ENCODE assay signal across 8 mouse cellular contexts in genomic region chr4:139470198-139470597, GRCm38 (mm10).
DNase-seq lines count a peak whose midpoint lies in the region; ATAC-seq and TF ChIP-seq lines count a peak whose summit lies in the region.

No protein-coding gene starts in this region.

- 58% methylated on average over 7 of the region's 7 CpGs for WGBS in embryonic facial prominence, embryonic 11.5 days
- WGBS in heart, embryonic 10.5 days: 54% methylated on average over 7 of the region's 7 CpGs
- WGBS in kidney, embryonic 14.5 days: 39% methylated on average over 7 of the region's 7 CpGs
- 40% methylated on average over 7 of the region's 7 CpGs for WGBS in limb, embryonic 14.5 days
- WGBS in midbrain, postnatal 0 days: 43% methylated on average over 7 of the region's 7 CpGs

- no peak overlapping the region for H3K4me3 ChIP-seq in embryonic facial prominence, embryonic 11.5 days (ENCODE audit: low read depth, low read length)
- no peak overlapping the region for H3K4me3 ChIP-seq in heart, embryonic 10.5 days
- no peak overlapping the region for H3K4me3 ChIP-seq in kidney, embryonic 14.5 days (ENCODE audit: low read length)
- no peak overlapping the region for H3K4me3 ChIP-seq in limb, embryonic 14.5 days (replicated peaks; ENCODE audit: low read length)
- no peak overlapping the region for H3K4me3 ChIP-seq in midbrain, postnatal 0 days (ENCODE audit: low read depth, low read length)

- peaks cover 43% of the 10 kb centered on the region for H3K36me3 ChIP-seq in embryonic facial prominence, embryonic 11.5 days (replicated peaks; ENCODE audit: control insufficient read depth, insufficient read depth, low read depth, low read length)
- H3K36me3 ChIP-seq in heart, embryonic 10.5 days: peaks cover 99% of the 10 kb centered on the region
- H3K36me3 ChIP-seq in kidney, embryonic 14.5 days (ENCODE audit: control insufficient read depth, insufficient read depth, low read length): peaks cover 99% of the 10 kb centered on the region
- H3K36me3 ChIP-seq in limb, embryonic 14.5 days (ENCODE audit: control insufficient read depth, insufficient read depth, low read length): peaks cover 93% of the 10 kb centered on the region
- peaks cover 97% of the 10 kb centered on the region for H3K36me3 ChIP-seq in midbrain, postnatal 0 days (ENCODE audit: insufficient read depth, low read length)

- H3K4me2 ChIP-seq in embryonic facial prominence, embryonic 11.5 days (ENCODE audit: low read depth, low read length): no peak overlapping the region
- no peak overlapping the region for H3K4me2 ChIP-seq in kidney, embryonic 14.5 days (replicated peaks; ENCODE audit: low read depth, low read length)
- H3K4me2 ChIP-seq in limb, embryonic 14.5 days (replicated peaks; ENCODE audit: low read depth, low read length, severe bottlenecking): no peak overlapping the region
- H3K4me2 ChIP-seq in midbrain, postnatal 0 days (ENCODE audit: low read depth, low read length, poor library complexity, severe bottlenecking): no peak overlapping the region

- 0 out of 2 replicates have a peak, but pooled peaks have one; percentile 41 for ATAC-seq in embryonic facial prominence, embryonic 11.5 days (replicated peaks; ENCODE audit: insufficient number of reproducible peaks, low FRiP score, low TSS enrichment, low read depth)
- ATAC-seq in kidney, embryonic 14.5 days (ENCODE audit: low FRiP score, low TSS enrichment): peak; percentile 67
- peak; percentile 63; the same call in 1 of the 2 replicates for ATAC-seq in limb, embryonic 14.5 days (ENCODE audit: low FRiP score, low read depth)
- ATAC-seq in midbrain, postnatal 0 days (ENCODE audit: low FRiP score): no peak

- H3K4me1 ChIP-seq in embryonic facial prominence, embryonic 11.5 days (ENCODE audit: control insufficient read depth, insufficient read depth, low read length): no peaks in the 10 kb centered on the region
- no peaks in the 10 kb centered on the region for H3K4me1 ChIP-seq in heart, embryonic 10.5 days
- H3K4me1 ChIP-seq in kidney, embryonic 14.5 days (ENCODE audit: control insufficient read depth, insufficient read depth, low read length): no peaks in the 10 kb centered on the region
- H3K4me1 ChIP-seq in limb, embryonic 14.5 days (ENCODE audit: control insufficient read depth, insufficient read depth, low read length): no peaks in the 10 kb centered on the region
- no peaks in the 10 kb centered on the region for H3K4me1 ChIP-seq in midbrain, postnatal 0 days (ENCODE audit: insufficient read depth, low read length)

- H3K27ac ChIP-seq in embryonic facial prominence, embryonic 11.5 days (replicated peaks; ENCODE audit: low read depth, low read length): no peak overlapping the region
- no peak overlapping the region for H3K27ac ChIP-seq in heart, embryonic 10.5 days
- no peak overlapping the region for H3K27ac ChIP-seq in kidney, embryonic 14.5 days (ENCODE audit: low read depth, low read length)
- H3K27ac ChIP-seq in limb, embryonic 14.5 days (replicated peaks; ENCODE audit: low read depth, low read length): no peak overlapping the region
- no peak overlapping the region for H3K27ac ChIP-seq in midbrain, postnatal 0 days (ENCODE audit: low read depth, low read length)

- peak; percentile 64 for DNase-seq in A20 (ENCODE audit: low read depth, low spot score)
- DNase-seq in adrenal gland, postnatal 36 days: peak; percentile 80 to 83
- DNase-seq in embryonic facial prominence, embryonic 11.5 days (ENCODE audit: low spot score): peak; percentile 84
- DNase-seq in heart, embryonic 10.5 days (ENCODE audit: low spot score): peak; percentile 86
- DNase-seq in limb, embryonic 14.5 days (ENCODE audit: low spot score): peak; percentile 81
- peak; percentile 81 for DNase-seq in midbrain, postnatal 0 days (ENCODE audit: low spot score)
- peak; percentile 30 to 62 for DNase-seq in spleen, postnatal 14 days (ENCODE audit: low spot score in 2 of 2)

- peak; percentile 86 for TF ChIP-seq CTCF in midbrain, postnatal 0 days (IDR thresholded peaks at IDR 0.05)

- no peaks in the 10 kb centered on the region for H3K9me3 ChIP-seq in embryonic facial prominence, embryonic 11.5 days (replicated peaks; ENCODE audit: control insufficient read depth, low read length)
- H3K9me3 ChIP-seq in heart, embryonic 10.5 days: no peaks in the 10 kb centered on the region
- no peaks in the 10 kb centered on the region for H3K9me3 ChIP-seq in kidney, embryonic 14.5 days (ENCODE audit: control insufficient read depth, low read length)
- no peaks in the 10 kb centered on the region for H3K9me3 ChIP-seq in limb, embryonic 14.5 days (ENCODE audit: control insufficient read depth, low read length)
- H3K9me3 ChIP-seq in midbrain, postnatal 0 days (ENCODE audit: low read length): no peaks in the 10 kb centered on the region

- no peak overlapping the region for H3K9ac ChIP-seq in embryonic facial prominence, embryonic 11.5 days (replicated peaks; ENCODE audit: low read length)
- H3K9ac ChIP-seq in kidney, embryonic 14.5 days (ENCODE audit: low read depth, low read length): no peak overlapping the region
- no peak overlapping the region for H3K9ac ChIP-seq in limb, embryonic 14.5 days (ENCODE audit: low read depth, low read length, severe bottlenecking)
- no peak overlapping the region for H3K9ac ChIP-seq in midbrain, postnatal 0 days (replicated peaks; ENCODE audit: low read length, poor library complexity, severe bottlenecking)

- TF ChIP-seq POLR2A in limb, embryonic 14.5 days (IDR thresholded peaks at IDR 0.05; ENCODE audit: borderline replicate concordance, extremely low read depth, insufficient read depth, insufficient read length): no peak

- H3K27me3 ChIP-seq in embryonic facial prominence, embryonic 11.5 days (ENCODE audit: control insufficient read depth, insufficient read depth, low read length): no peaks in the 10 kb centered on the region
- no peaks in the 10 kb centered on the region for H3K27me3 ChIP-seq in heart, embryonic 10.5 days (ENCODE audit: insufficient read depth, poor library complexity, severe bottlenecking)
- no peaks in the 10 kb centered on the region for H3K27me3 ChIP-seq in kidney, embryonic 14.5 days (ENCODE audit: control insufficient read depth, insufficient read depth, low read length)
- H3K27me3 ChIP-seq in limb, embryonic 14.5 days (ENCODE audit: control insufficient read depth, insufficient read depth, low read length): no peaks in the 10 kb centered on the region
- H3K27me3 ChIP-seq in midbrain, postnatal 0 days (ENCODE audit: insufficient read depth, low read length): no peaks in the 10 kb centered on the region
